ENCODE assay signal across 9 mouse cellular contexts in the genomic region with DNA sequence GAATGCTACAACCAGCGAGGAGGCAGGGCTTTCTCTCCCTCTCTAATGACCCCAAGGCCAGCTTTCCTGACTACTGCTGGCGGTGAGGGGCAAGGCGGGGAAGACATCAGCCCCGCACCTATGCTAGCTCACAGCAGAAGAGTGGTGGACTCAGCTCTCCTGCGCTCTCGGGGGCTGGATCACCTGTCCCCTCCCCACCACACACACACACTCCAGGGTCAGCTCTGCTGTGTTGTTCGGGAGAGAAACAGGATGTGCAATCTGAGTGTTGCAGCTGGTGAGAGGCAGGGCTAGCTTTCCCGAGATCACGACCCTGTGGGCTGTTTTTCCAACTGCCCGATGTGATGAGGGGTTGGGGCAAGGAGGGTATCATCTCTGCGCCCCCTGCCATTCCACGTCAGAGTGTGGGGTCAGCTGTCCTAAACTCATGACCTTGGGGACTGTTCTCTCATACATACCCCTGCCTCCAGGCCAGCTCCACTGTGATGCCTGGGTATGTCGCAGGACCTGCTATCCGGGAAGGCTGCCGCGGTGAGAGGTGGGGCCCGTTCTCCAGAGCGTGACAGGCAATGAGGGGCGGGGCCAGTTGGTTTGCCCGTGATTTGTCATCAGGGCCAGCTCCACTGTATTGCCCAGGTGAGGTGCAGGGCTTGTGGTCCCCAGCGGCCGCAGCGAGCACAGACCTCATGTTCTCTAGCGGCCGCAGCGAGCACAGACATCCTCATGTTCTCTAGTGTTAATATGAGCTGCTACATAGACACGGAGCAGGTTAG. TPM values are rescaled to one million over a fixed set of nuclear protein-coding genes. Genes with fewer than 3 reads are reported as not detected.
DNase-seq lines count a peak whose midpoint lies in the region; ATAC-seq and TF ChIP-seq lines count a peak whose summit lies in the region.
"Had no signal": no experiment of that assay in that cellular context is flagged by ENCODE, and none has a peak within 500 bp of the region (broad histone marks: within the 10 kb centered on the region; RNA-seq: fewer than 3 reads in every experiment).

No protein-coding gene starts in this region.

- no peak for DNase-seq in gastrocnemius, adult 2 months
- DNase-seq in gastrocnemius, adult 8-10 months (ENCODE audit: low spot score in 2 of 2): no peak
- DNase-seq in adrenal gland, postnatal 14 days: peak; percentile 59
- DNase-seq in kidney, postnatal 10 days: peak; percentile 73
- no peak for DNase-seq in midbrain, embryonic 10.5 days (ENCODE audit: low spot score)
- no peak for DNase-seq in layer of hippocampus, adult 9-10 months (ENCODE audit: low spot score)
- no peak for DNase-seq in layer of hippocampus, postnatal 25 days (ENCODE audit: extremely low spot score in 1 of 2, low spot score in 1 of 2)

- peak overlapping the region; percentile 17; the same call in 1 of the 2 replicates for H3K4me3 ChIP-seq in gastrocnemius, adult 2 months
- peak overlapping the region; percentile 7; the same call in 1 of the 2 replicates for H3K4me3 ChIP-seq in forebrain, embryonic 13.5 days
- peak overlapping the region; percentile 33 for H3K4me3 ChIP-seq in midbrain, embryonic 10.5 days

- no peak for ATAC-seq in forebrain, embryonic 13.5 days

- peak overlapping the region; percentile 52 for H3K4me2 ChIP-seq in forebrain, embryonic 13.5 days

- TF ChIP-seq CTCF in gastrocnemius, adult 2 months (IDR thresholded peaks at IDR 0.05): no peak

- H3K4me1 ChIP-seq in forebrain, embryonic 13.5 days: peaks cover 12% of the 10 kb centered on the region
- H3K4me1 ChIP-seq in midbrain, embryonic 10.5 days: peaks cover 41% of the 10 kb centered on the region

- 18% methylated on average over 27 of the region's 27 CpGs for WGBS in forebrain, embryonic 13.5 days
- WGBS in midbrain, embryonic 10.5 days: 10% methylated on average over 27 of the region's 27 CpGs

- H3K9me3 ChIP-seq in forebrain, embryonic 13.5 days (replicated peaks): no peaks in the 10 kb centered on the region
- H3K9me3 ChIP-seq in midbrain, embryonic 10.5 days (replicated peaks): no peaks in the 10 kb centered on the region

- H3K27me3 ChIP-seq in forebrain, embryonic 13.5 days: peaks cover 28% of the 10 kb centered on the region
- peaks cover 91% of the 10 kb centered on the region for H3K27me3 ChIP-seq in midbrain, embryonic 10.5 days (ENCODE audit: low read depth, poor library complexity, severe bottlenecking)

- H3K36me3 ChIP-seq in forebrain, embryonic 13.5 days (ENCODE audit: poor library complexity, severe bottlenecking): no peaks in the 10 kb centered on the region
- no peaks in the 10 kb centered on the region for H3K36me3 ChIP-seq in midbrain, embryonic 10.5 days

- intact Hi-C loops in gastrocnemius, adult 2 months (cut with DNase I): no loop called here

- no peak overlapping the region for H3K9ac ChIP-seq in forebrain, embryonic 13.5 days

- H3K27ac ChIP-seq in gastrocnemius, adult 2 months: no peak overlapping the region
- no peak overlapping the region for H3K27ac ChIP-seq in forebrain, embryonic 13.5 days
- no peak overlapping the region; the same call in 1 of the 2 replicates for H3K27ac ChIP-seq in midbrain, embryonic 10.5 days (replicated peaks)

RNA-seq across cellular contexts. Expression of a gene that starts 6.9 kb away (rescaled TPM):
- total RNA-seq in gastrocnemius, adult 2 months (2021): under 1 TPM; 0.06 to 0.15 TPM
- total RNA-seq in gastrocnemius, adult 8-10 months (2022): under 1 TPM in 1 of 4 experiments, not detected in 3; 0.13 TPM
- 0.68 and 1.1 TPM in 2 replicates for total RNA-seq in adrenal gland, postnatal 14 days (2021)
- 0.97 and 1.1 TPM in 2 replicates for polyA plus RNA-seq in forebrain, embryonic 13.5 days (2015; fragmentation: Nextera tagmentation; extraction: Ambion mirVana)
- polyA plus RNA-seq in midbrain, embryonic 10.5 days (2016; fragmentation: Nextera tagmentation; extraction: Ambion mirVana): 0.19 and 0.26 TPM in 2 replicates
- total RNA-seq in layer of hippocampus, postnatal 25 days (2021): 100 to 1,000 TPM; 125 to 132 TPM
- total RNA-seq: liver, adult 2 months had no signal
- polyA plus RNA-seq: liver, adult 2 months had no signal

RNA-seq across cellular contexts. Expression of a gene that starts 7.0 kb away (rescaled TPM):
- not detected for total RNA-seq in gastrocnemius, adult 2 months (2021)
- total RNA-seq in gastrocnemius, adult 8-10 months (2022): not detected
- total RNA-seq in adrenal gland, postnatal 14 days (2021): not detected in 2 replicates
- polyA plus RNA-seq in forebrain, embryonic 13.5 days (2015; fragmentation: Nextera tagmentation; extraction: Ambion mirVana): not detected in 2 replicates
- not detected in 2 replicates for polyA plus RNA-seq in midbrain, embryonic 10.5 days (2016; fragmentation: Nextera tagmentation; extraction: Ambion mirVana)
- total RNA-seq in layer of hippocampus, postnatal 25 days (2021): 1 to 10 TPM; 1.8 to 2.5 TPM
- total RNA-seq: liver, adult 2 months had no signal
- polyA plus RNA-seq: liver, adult 2 months had no signal

RNA-seq across cellular contexts. Expression of a gene that starts 16.7 kb away (rescaled TPM):
- not detected for total RNA-seq in gastrocnemius, adult 2 months (2021)
- not detected for total RNA-seq in gastrocnemius, adult 8-10 months (2022)
- not detected in 2 replicates for total RNA-seq in adrenal gland, postnatal 14 days (2021)
- not detected in 2 replicates for polyA plus RNA-seq in forebrain, embryonic 13.5 days (2015; fragmentation: Nextera tagmentation; extraction: Ambion mirVana)
- not detected in 2 replicates for polyA plus RNA-seq in midbrain, embryonic 10.5 days (2016; fragmentation: Nextera tagmentation; extraction: Ambion mirVana)
- not detected for total RNA-seq in layer of hippocampus, postnatal 25 days (2021)
- total RNA-seq: liver, adult 2 months had no signal
- polyA plus RNA-seq: liver, adult 2 months had no signal

RNA-seq across cellular contexts. Expression of a gene that starts 30.0 kb away (rescaled TPM):
- total RNA-seq in gastrocnemius, adult 2 months (2021): under 1 TPM; 0.36 to 0.54 TPM
- 1 to 10 TPM in 1 of 4 experiments, under 1 TPM in 3; 0.29 to 1.2 (median 0.74) TPM for total RNA-seq in gastrocnemius, adult 8-10 months (2022)
- 3.9 and 5.7 TPM in 2 replicates for total RNA-seq in adrenal gland, postnatal 14 days (2021)
- 1.2 and 1.3 TPM in 2 replicates for polyA plus RNA-seq in forebrain, embryonic 13.5 days (2015; fragmentation: Nextera tagmentation; extraction: Ambion mirVana)
- 1.8 and 2.1 TPM in 2 replicates for polyA plus RNA-seq in midbrain, embryonic 10.5 days (2016; fragmentation: Nextera tagmentation; extraction: Ambion mirVana)
- 1 to 10 TPM; 3.8 to 4.1 TPM for total RNA-seq in layer of hippocampus, postnatal 25 days (2021)

RNA-seq across cellular contexts. Expression of a gene that starts 30.1 kb away (rescaled TPM):
- total RNA-seq in gastrocnemius, adult 2 months (2021): not detected
- under 1 TPM in 1 of 4 experiments, not detected in 3; 0.11 TPM for total RNA-seq in gastrocnemius, adult 8-10 months (2022)
- total RNA-seq in adrenal gland, postnatal 14 days (2021): not detected in 2 replicates
- not detected in 2 replicates for polyA plus RNA-seq in forebrain, embryonic 13.5 days (2015; fragmentation: Nextera tagmentation; extraction: Ambion mirVana)
- polyA plus RNA-seq in midbrain, embryonic 10.5 days (2016; fragmentation: Nextera tagmentation; extraction: Ambion mirVana): not detected in 2 replicates
- total RNA-seq in layer of hippocampus, postnatal 25 days (2021): under 1 TPM; 0.12 to 0.26 TPM

Comparison
In these comparisons a context has a peak if more than half of its experiments do, and no peak if none do; other contexts are left out.
1. DNase-seq: peak in adrenal gland, postnatal 14 days (single experiment) and kidney, postnatal 10 days (single experiment); none in gastrocnemius, adult 2 months (single experiment), gastrocnemius, adult 8-10 months (0 of 2), midbrain, embryonic 10.5 days (single experiment), layer of hippocampus, adult 9-10 months (single experiment) and layer of hippocampus, postnatal 25 days (0 of 2).
2. RNA of a gene that starts 6.9 kb away (total RNA-seq): 125 to 132 TPM in layer of hippocampus, postnatal 25 days; 0.68 to 1.1 TPM in adrenal gland, postnatal 14 days, 0.06 to 0.15 TPM in gastrocnemius, adult 2 months and 0.13 TPM in gastrocnemius, adult 8-10 months; every median in the first group is over 10 times any median in the second.
3. Peak in every context shown above with its lines, with median percentiles within 50 percentile points of each other: H3K4me3 ChIP-seq.